Mouse (Mus musculus): ENCODE measurements around the gene Tcf7l2.

- TF ChIP-seq MYOD1 (IDR thresholded peaks at IDR 0.05; ENCODE audit: control insufficient read depth in 1 of 3, insufficient read length in 2 of 3, low read depth in 2 of 3) (no peak), POLR2A (IDR thresholded peaks at IDR 0.05; ENCODE audit: insufficient read length, low read depth) (no peak), TCF12 (IDR thresholded peaks at IDR 0.05; ENCODE audit: insufficient read depth, poor library complexity, severe bottlenecking) (no peak), USF1 (IDR thresholded peaks at IDR 0.05; ENCODE audit: low read depth) (no peak)
These were observed 96.3 kb downstream of the Tcf7l2 start for GRCm38 (mm10) chr19:55837924-55838323.
